Mouse (Mus musculus) heart, postnatal 0 days (tissue): Measurements from ENCODE around the gene Man2b1. TPM values are rescaled to one million over a fixed set of nuclear protein-coding genes. Genes with fewer than 3 reads are reported as not detected.

Experiments
- ATAC-seq: fragments of 200-750 bp; cut with Nextera tagmentation; 2 replicates; pipeline ENCODE4 v1.8.0; 2017; ENCODE audit warnings: low read depth, moderate number of reproducible peaks, moderate library complexity; ENCODE audit not compliant: insufficient read depth
- DNase-seq: peaks from one replicate; pipeline ENCODE4 v3.0.0-alpha.2; 2016; ENCODE audit warnings: low spot score
- H3K27ac ChIP-seq: fragments of 300-500 bp; sonication (generic); 2 replicates; pipeline ENCODE4 v1.5.1; 2014; ENCODE audit warnings: low read depth, mild to moderate bottlenecking
- H3K27me3 ChIP-seq: fragments of 300-500 bp; sonication (generic); 2 replicates; pipeline ENCODE4 v1.6.1; 2014; ENCODE audit warnings: low read length, mixed read lengths; ENCODE audit not compliant: control insufficient read depth, insufficient read depth
- H3K36me3 ChIP-seq: fragments of 300-500 bp; sonication (generic); replicated peaks from 2 replicates; pipeline ENCODE4 v1.6.1; 2014; ENCODE audit warnings: low read length, mixed read lengths; ENCODE audit not compliant: control insufficient read depth, insufficient read depth
- H3K4me1 ChIP-seq: fragments of 300-500 bp; sonication (generic); 2 replicates; pipeline ENCODE4 v1.6.1; 2014; ENCODE audit warnings: antibody characterized with exemption; ENCODE audit not compliant: control insufficient read depth, insufficient read depth
- H3K4me2 ChIP-seq: fragments of 300-500 bp; sonication (generic); 2 replicates; pipeline ENCODE4 v1.6.1; 2014; ENCODE audit warnings: low read depth, mild to moderate bottlenecking, low read length, moderate library complexity
- H3K4me3 ChIP-seq: fragments of 300-500 bp; sonication (generic); 2 replicates; pipeline ENCODE4 v1.5.1; 2014; ENCODE audit warnings: low read depth, low read length
- H3K9ac ChIP-seq: fragments of 300-500 bp; sonication (generic); replicated peaks from 2 replicates; pipeline ENCODE4 v1.6.1; 2014; ENCODE audit warnings: low read depth, low read length, mixed read lengths
- H3K9me3 ChIP-seq: fragments of 300-500 bp; sonication (generic); replicated peaks from 2 replicates; pipeline ENCODE4 v1.6.1; 2016; ENCODE audit warnings: low read length; ENCODE audit not compliant: control insufficient read depth
- CTCF ChIP-seq: IDR thresholded peaks from 2 replicates; pipeline ENCODE4 v1.5.1; 2016; ENCODE audit warnings: antibody characterized with exemption, control low read depth, low read depth
- EP300 ChIP-seq: IDR thresholded peaks from 2 replicates; pipeline ENCODE4 v1.6.1; 2016; ENCODE audit warnings: antibody characterized with exemption, low read depth
- WGBS: fragments of 180-500 bp; shearing (Covaris S2); extraction: QIAGEN DNeasy Blood & Tissue Kit; methylation state at CpG from one replicate; pipeline ENCODE4 v1.1.7; 2014; 5-methylcytosine and 5-hydroxymethylcytosine counted together
- polyA plus RNA-seq: library from polyadenylated mRNA; unstranded; fragments of >200 nt; fragmentation: Nextera tagmentation; extraction: Ambion mirVana; gene quantifications from 2 replicates; pipeline ENCODE4 v1.2.1, GENCODE M21; 2015
- total RNA-seq: library from RNA; depleted of rRNA; stranded (reverse); fragments of >200 nt; gene quantifications from 2 replicates; pipeline ENCODE4 v1.2.3, GENCODE M21; 2014; ENCODE audit warnings: low replicate concordance

The Man2b1 gene
- total and polyA plus RNA-seq, 2 experiments from 2014 or later, result 24.0 to 87.1 TPM

DNA sequence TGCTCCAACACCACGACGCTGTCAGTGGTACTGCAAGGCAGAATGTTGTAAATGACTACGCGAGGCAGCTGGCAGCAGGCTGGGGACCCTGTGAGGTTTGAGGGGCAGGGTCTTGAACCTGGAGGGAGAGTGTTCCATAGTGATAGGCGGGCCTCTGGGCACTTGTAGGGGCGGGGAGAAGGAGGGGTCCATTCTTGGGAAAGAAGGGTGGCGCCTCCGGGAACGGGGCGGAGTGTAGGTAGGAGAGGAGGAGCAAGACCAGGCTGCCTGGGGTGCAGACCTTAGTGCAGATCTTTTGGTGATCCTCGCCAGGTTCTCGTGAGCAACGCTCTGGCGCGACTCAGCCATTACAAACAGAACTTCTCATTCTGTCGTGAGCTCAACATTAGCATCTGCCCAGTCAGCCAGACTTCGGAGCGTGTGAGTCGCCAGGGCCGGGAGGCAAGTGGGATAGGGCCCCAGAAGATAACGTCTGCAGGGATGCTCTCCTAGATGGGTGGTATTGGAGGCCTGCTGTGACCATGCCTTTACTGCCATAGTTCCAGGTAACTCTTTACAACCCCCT, 8.5 kb downstream of the Man2b1 start:
- no peak overlapping the region for H3K9ac ChIP-seq
- H3K36me3 ChIP-seq, result peaks cover 57% of the 10 kb centered on the region
- no peak overlapping the region for H3K27ac ChIP-seq
- 45% methylated on average over 21 of the region's 21 CpGs for WGBS
- no peaks in the 10 kb centered on the region for H3K9me3 ChIP-seq
- TF ChIP-seq CTCF (no peak), EP300 (no peak)
- DNase-seq (no peak), ATAC-seq (no peak)
- H3K4me2 ChIP-seq, result no peak overlapping the region
- no peaks in the 10 kb centered on the region for H3K4me1 ChIP-seq
- no peaks in the 10 kb centered on the region for H3K27me3 ChIP-seq
- H3K4me3 ChIP-seq, result no peak overlapping the region

DNA sequence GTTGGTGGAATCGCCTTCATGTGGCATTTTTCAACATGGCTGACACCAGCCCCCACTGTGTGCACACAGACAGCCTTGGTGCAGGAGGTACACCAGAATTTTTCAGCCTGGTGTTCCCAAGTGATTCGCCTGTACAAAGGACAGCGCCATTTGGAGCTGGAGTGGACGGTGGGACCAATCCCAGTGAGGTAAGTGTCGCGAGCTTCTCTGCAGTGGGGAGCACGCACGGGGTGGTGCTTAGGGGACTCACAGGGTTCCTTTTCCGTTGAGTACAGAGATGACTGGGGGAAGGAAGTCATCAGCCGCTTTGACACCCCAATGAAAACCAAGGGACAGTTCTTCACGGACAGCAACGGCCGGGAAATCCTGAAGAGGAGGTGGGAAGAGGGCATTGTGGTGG, 12.0 kb downstream of the Man2b1 start:
- Histone ChIP-seq H3K4me1 (no peaks in the 10 kb centered on the region), H3K4me2 (no peak overlapping the region), H3K27ac (no peak overlapping the region), H3K36me3 (peaks cover 52% of the 10 kb centered on the region), H3K9me3 (no peaks in the 10 kb centered on the region), H3K27me3 (no peaks in the 10 kb centered on the region), H3K9ac (no peak overlapping the region), H3K4me3 (no peak overlapping the region)
- TF ChIP-seq CTCF (no peak), EP300 (no peak)
- DNase-seq (no peak), ATAC-seq (no peak)
- 91% methylated on average over 13 of the region's 13 CpGs for WGBS

DNA sequence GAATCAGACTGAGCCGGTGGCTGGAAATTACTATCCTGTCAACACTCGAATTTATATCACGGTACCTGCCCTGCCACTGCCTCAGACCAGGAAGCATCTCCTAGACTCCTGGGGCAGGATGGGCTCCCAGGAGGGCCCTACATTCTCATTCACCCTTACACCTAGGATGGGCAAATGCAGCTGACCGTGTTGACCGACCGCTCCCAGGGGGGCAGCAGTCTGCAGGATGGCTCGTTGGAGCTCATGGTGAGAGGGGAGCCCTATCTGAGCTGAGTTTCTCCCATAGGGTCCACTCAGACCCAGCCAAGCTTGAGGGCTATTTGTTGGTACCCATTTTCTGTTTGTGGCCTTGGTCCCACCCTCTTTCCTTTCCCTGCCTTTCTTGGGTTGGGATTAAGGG, 12.5 kb downstream of the Man2b1 start:
- Histone ChIP-seq H3K36me3 (peaks cover 52% of the 10 kb centered on the region), H3K4me3 (no peak overlapping the region), H3K4me1 (no peaks in the 10 kb centered on the region), H3K4me2 (no peak overlapping the region), H3K27ac (no peak overlapping the region), H3K9ac (no peak overlapping the region), H3K27me3 (no peaks in the 10 kb centered on the region), H3K9me3 (no peaks in the 10 kb centered on the region)
- ATAC-seq (no peak), DNase-seq (no peak)
- 89% methylated on average over 7 of the region's 7 CpGs for WGBS
- TF ChIP-seq EP300 (no peak), CTCF (no peak)

DNA sequence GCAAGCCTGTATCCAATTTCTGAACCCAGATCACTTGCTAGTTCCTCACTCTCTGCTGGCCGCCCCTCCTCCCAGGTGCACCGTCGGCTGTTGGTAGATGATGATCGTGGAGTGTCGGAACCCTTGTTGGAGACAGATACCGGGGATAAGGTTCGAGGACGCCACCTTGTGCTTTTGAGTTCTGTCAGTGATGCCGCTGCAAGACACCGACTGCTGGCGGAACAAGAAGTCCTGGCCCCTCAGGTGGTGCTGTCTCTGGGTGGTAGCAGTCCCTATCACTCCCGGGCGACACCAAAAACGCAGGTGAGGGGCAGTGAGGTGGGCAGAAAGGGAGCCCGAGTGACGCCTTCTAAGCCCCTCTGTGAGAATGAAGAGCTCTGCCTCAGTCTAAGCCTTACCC, 13.1 kb downstream of the Man2b1 start:
- WGBS, result 89% methylated on average over 16 of the region's 16 CpGs
- TF ChIP-seq EP300 (no peak), CTCF (no peak)
- DNase-seq (no peak), ATAC-seq (no peak)
- no peak overlapping the region for H3K4me2 ChIP-seq
- no peak overlapping the region for H3K27ac ChIP-seq
- no peaks in the 10 kb centered on the region for H3K4me1 ChIP-seq
- peaks cover 52% of the 10 kb centered on the region for H3K36me3 ChIP-seq
- H3K9me3 ChIP-seq, result no peaks in the 10 kb centered on the region
- H3K4me3 ChIP-seq, result no peak overlapping the region
- H3K9ac ChIP-seq, result no peak overlapping the region
- no peaks in the 10 kb centered on the region for H3K27me3 ChIP-seq

DNA sequence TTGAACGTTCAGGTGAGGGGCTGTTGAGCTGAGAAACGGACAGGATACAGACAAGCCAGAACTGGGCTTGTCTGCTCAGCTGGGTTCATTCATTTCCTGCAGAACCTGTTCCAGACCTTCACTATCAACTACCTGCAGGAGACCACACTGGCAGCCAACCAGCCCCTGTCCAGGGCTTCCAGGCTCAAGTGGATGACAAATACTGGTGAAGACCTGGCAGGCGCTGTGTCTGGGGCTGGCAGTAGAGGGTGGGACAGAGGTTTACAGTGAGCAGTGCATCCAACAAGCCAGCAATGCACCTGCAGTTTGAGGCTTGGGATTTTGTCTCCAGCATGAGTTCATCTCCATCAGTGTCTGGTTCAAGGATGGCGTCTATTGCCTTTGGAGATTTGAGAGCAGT, 13.8 kb downstream of the Man2b1 start:
- WGBS, result 91% methylated on average over 4 of the region's 4 CpGs
- no peaks in the 10 kb centered on the region for H3K9me3 ChIP-seq
- H3K9ac ChIP-seq, result no peak overlapping the region
- no peaks in the 10 kb centered on the region for H3K27me3 ChIP-seq
- peaks cover 52% of the 10 kb centered on the region for H3K36me3 ChIP-seq
- ATAC-seq, result no peak
- H3K4me3 ChIP-seq, result no peak overlapping the region
- H3K4me2 ChIP-seq, result no peak overlapping the region
- H3K4me1 ChIP-seq, result no peaks in the 10 kb centered on the region
- DNase-seq, result no peak
- no peak overlapping the region for H3K27ac ChIP-seq
- TF ChIP-seq CTCF, result no peak
- no peak for TF ChIP-seq EP300

- Histone ChIP-seq H3K4me3 (no peak overlapping the region), H3K36me3 (peaks cover 34% of the 10 kb centered on the region), H3K4me1 (no peaks in the 10 kb centered on the region), H3K4me2 (no peak overlapping the region), H3K9ac (no peak overlapping the region), H3K9me3 (no peaks in the 10 kb centered on the region), H3K27ac (no peak overlapping the region), H3K27me3 (no peaks in the 10 kb centered on the region)
- DNase-seq, result no peak
- no peak for TF ChIP-seq EP300
- TF ChIP-seq CTCF, result no peak
- ATAC-seq, result no peak
- WGBS, result 70% methylated on average over 4 of the region's 4 CpGs
Observed at GRCm38 (mm10) chr8:85100076-85100665, 17.1 kb downstream of the Man2b1 start.
